Mouse (Mus musculus): ENCODE measurements around the gene Zg16.

Gene Zg16

GRCm38 (mm10) chr7:127066317-127066716 is 20.8 kb downstream of the Zg16 start:
- no peak for DNase-seq

- no peak for DNase-seq
Observed at GRCm38 (mm10) chr7:127065538-127065937, 21.6 kb downstream of the Zg16 start.

- DNase-seq: no peak
Observed at GRCm38 (mm10) chr7:127055026-127055585, 32.0 kb downstream of the Zg16 start.

GRCm38 (mm10) chr7:127041851-127042672 is 45.1 kb downstream of the Zg16 start, which contains the start of gene Kif22:
Gene Kif22, minus strand, starts transcription at chr7:127042471.
- DNase-seq: peak; percentile 87

DNA sequence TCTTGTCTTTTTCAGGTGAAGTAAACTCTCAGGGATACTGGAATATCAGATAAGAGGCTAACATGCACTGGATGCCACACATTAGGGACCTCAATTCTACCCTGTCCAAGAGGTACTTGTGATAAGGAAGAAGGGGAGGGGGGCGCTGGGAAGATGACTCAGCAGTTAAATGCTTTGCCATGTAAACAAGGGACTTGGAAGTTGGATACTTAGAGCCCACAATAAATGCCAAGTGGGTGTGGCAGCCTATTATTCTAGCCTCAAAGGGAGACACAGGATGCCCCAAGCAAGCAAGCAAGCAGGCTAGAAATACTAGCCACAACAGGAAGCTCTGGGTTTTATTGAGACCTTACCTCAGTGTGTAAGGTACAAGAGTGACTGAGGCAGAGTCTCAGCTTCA is 55.9 kb downstream of the Zg16 start:
- DNase-seq: no peak

- DNase-seq: no peak
Observed at GRCm38 (mm10) chr7:127030172-127030571, 57.0 kb downstream of the Zg16 start.

DNA sequence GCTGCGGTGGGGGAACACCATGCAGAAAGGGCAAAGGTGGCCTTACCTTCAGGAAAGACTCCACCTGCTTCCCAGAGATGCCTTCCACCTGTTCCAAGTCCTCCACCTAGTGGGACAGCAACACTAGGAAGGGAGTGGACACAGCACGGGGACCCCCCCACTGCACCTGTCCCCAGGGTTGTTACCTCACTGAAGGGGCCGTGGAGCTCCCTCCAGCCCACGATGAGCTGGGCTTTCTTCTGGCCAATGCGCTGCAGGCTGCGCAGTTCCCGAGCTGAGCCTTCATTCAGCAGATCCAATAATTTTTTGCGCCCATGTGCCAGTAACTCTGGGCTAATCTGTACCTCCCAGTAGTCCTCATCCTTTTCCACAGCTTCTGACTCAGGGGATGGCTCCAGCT is 59.2 kb downstream of the Zg16 start:
- no peak for DNase-seq

- peak; percentile 99 for DNase-seq
Observed at GRCm38 (mm10) chr7:127026984-127027726, 60.0 kb downstream of the Zg16 start, which contains the start of gene Maz. Gene Maz, minus strand, starts transcription at chr7:127027037.

DNA sequence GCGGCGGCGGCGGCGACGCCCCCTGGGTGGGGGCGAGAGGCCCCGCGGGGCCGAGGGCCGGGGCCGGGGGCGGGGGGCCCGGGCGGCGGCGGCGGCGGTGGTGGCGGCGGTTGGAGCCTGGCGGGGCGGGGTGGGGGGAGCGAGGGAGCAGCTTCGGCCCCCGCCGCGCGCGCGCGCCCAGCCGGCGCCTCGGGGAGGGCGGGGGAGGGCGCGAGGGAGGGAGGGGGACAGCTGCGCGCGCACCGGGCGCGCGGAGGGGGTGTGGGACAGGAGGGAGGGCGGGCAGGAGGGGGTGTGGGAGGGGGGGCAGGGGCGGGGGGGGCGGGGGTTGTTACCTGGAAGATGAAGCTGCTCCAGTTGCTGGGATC is 60.5 kb downstream of the Zg16 start:
- DNase-seq: no peak

GRCm38 (mm10) chr7:127026161-127026600 is 60.9 kb downstream of the Zg16 start:
- DNase-seq: peak; percentile 54

- peak; percentile 53 for DNase-seq
Observed at GRCm38 (mm10) chr7:127025556-127026160, 61.5 kb downstream of the Zg16 start.

DNA sequence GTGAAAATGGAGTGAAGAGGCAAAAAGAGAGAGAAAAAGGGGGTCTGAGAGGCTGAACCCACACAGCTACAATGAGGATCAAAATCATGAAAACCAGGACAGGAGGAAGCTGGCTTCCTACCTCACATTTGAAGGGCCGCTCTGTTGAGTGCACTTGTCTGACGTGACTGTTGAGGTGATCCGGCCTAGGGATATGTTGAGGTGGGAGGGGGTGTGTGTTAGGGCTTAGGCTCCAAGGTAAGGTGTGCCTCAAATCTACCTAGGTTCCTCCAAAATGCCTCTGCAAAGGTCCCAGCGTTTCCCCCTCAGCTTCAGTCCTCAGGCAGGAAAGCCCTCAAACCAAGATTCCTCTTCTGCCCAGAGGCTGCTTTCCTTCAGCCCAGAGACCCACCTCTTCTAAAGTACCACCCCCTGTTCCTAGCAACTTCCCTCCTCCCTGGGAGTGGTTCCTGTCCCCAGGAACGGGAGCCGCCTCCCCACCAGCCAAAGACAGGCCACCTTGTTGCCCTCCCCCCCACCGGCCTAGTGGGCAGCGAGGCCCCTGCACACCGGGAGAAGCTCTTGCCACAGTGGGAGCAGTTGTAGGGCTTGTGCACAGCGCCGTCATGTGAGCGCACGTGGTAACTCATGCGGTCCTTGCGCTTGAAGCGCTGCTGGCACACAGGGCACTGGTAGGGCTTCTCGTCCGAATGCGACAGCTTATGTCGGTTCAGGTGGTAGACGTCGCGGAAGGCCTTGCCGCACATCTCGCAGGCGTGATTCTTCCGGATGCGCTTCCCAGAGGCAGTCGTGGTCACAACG is 62.2 kb downstream of the Zg16 start:
- peak; percentile 74 for DNase-seq

- no peak for DNase-seq
Observed at GRCm38 (mm10) chr7:127023896-127024690, 63.0 kb downstream of the Zg16 start.

DNA sequence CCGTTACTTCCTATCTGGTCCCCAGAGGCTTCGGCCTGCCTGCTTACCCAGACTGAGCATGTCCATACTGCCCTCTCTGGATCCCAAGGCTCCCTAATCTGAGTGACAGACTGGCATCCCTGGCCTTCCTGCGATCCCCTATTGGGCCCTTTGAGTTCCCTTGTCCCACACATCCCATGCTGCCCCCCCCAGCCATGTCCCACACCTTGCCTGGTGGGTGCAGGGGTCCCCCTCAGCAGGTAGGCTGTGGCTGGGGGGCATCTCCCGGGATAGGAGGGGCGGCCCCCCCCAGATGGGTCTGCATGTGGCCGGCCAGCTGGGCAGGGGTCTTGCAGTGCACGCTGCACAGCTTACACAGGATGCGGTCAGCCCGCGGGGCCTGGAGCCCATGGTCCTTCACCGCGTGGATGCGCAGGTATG is 63.8 kb downstream of the Zg16 start:
- DNase-seq: no peak

DNA sequence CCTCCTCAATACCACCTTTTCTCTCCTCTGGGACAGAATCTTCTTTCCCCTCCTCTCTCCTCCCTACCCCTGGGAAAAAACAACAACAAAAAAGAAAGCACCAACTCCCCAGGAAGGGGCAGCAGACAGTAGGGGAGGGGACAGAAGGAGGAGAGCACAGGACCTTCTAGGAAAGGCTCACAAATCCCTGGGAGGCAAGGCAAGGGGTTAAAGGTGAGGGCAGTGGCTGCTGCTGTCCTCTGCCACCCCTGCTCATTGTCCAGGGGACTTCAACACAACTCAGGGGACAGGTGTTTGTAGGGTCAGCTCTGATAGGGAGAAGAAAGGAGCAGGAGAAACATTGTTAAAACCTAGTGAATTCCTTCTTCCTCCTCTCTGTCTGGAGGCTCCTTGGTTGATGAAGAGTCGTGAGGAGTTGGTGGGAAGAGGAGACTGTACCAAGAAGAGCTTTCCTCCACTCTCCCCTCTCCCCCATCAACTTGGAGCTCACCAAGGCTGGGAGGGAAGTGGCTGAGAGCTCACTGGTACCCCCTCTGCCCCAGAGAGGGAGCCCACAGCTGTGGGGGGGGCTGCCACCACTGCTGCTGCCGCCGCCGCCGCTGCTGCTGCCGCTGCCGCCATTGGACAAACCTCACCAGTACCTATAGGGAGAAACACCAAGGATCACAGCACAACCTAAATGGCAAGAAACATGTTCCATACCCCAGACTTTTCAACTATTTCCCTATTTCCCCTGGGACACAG is 64.4 kb downstream of the Zg16 start:
- no peak for DNase-seq

GRCm38 (mm10) chr7:127021563-127022527 is 65.3 kb downstream of the Zg16 start:
- DNase-seq: no peak

GRCm38 (mm10) chr7:127020901-127021562 is 66.1 kb downstream of the Zg16 start, which contains the start of the genes Gm42742 and Prrt2:
Gene Gm42742, minus strand, starts transcription at chr7:127021097.
Gene Prrt2, minus strand, starts transcription at chr7:127021211.
- DNase-seq: peak; percentile 75

- no peak for DNase-seq
Observed at GRCm38 (mm10) chr7:127020491-127020890, 66.6 kb downstream of the Zg16 start.

- DNase-seq: no peak
Observed at GRCm38 (mm10) chr7:127020031-127020430, 67.1 kb downstream of the Zg16 start.

Data from right cerebral cortex, postnatal 14 days (tissue).